Mouse (Mus musculus) lung, adult 2 months (tissue): ENCODE results near the gene Cwc25. TPM values are rescaled to one million over a fixed set of nuclear protein-coding genes. Genes with fewer than 3 reads are reported as not detected.

ENCODE experiments used
- DNase-seq: peaks from one replicate; pipeline ENCODE4 v3.0.0; 2022
- H3K4me1 ChIP-seq: fragments of 200-500 bp; 2 replicates; pipeline ENCODE4 v1.6.1; 2011; ENCODE audit warnings: low read length; ENCODE audit not compliant: control insufficient read depth, insufficient read depth
- H3K4me3 ChIP-seq: fragments of 200-500 bp; replicated peaks from 2 replicates; pipeline ENCODE3; 2011; ENCODE audit warnings: low read depth, mild to moderate bottlenecking, control low read depth, low read length; ENCODE audit errors: extremely low read depth
- CTCF ChIP-seq: fragments of 200-500 bp; IDR thresholded peaks from 2 replicates; pipeline ENCODE4 v1.5.1; 2011; ENCODE audit warnings: mild to moderate bottlenecking, low read length, control low read depth; ENCODE audit not compliant: insufficient read depth
- POLR2A ChIP-seq: fragments of 200-500 bp; IDR thresholded peaks from 2 replicates; pipeline ENCODE4 v1.6.1; 2011; ENCODE audit warnings: low read depth, mild to moderate bottlenecking, control low read depth, low read length, borderline replicate concordance; ENCODE audit errors: extremely low read depth
- WGBS: fragments of 180-500 bp; shearing (Covaris S2); methylation state at CpG from one replicate; pipeline ENCODE4 v1.1.7; 2018; 5-methylcytosine and 5-hydroxymethylcytosine counted together
- polyA plus RNA-seq: library from polyadenylated mRNA; depleted of rRNA; stranded (reverse); fragments of >200 nt; gene quantifications from 2 replicates; pipeline ENCODE4 v1.2.3, GENCODE M21; 2012

Gene Cwc25
- polyA plus RNA-seq, 1 experiment = 11.6 TPM

GRCm38 (mm10) chr11:97748496-97748895, 17.9 kb downstream of the Cwc25 start:
- Histone ChIP-seq H3K4me1 (peaks cover 4% of the 10 kb centered on the region), H3K4me3 (no peak overlapping the region)
- WGBS = 82% methylated on average over 5 of the region's 5 CpGs
- no peak for TF ChIP-seq CTCF
- no peak for TF ChIP-seq POLR2A
- DNase-seq = no peak

- TF ChIP-seq CTCF = no peak
- no peak for TF ChIP-seq POLR2A
- 75% methylated on average over 8 of the region's 8 CpGs for WGBS
- Histone ChIP-seq H3K4me1 (peaks cover 5% of the 10 kb centered on the region), H3K4me3 (no peak overlapping the region)
- no peak for DNase-seq
Measured at GRCm38 (mm10) chr11:97747773-97748172, 18.6 kb downstream of the Cwc25 start.

- no peak for TF ChIP-seq POLR2A
- WGBS = 6% methylated on average over 13 of the region's 13 CpGs
- DNase-seq = no peak
- Histone ChIP-seq H3K4me3 (peak overlapping the region; percentile 53), H3K4me1 (peaks cover 5% of the 10 kb centered on the region)
Measured at GRCm38 (mm10) chr11:97745331-97745721, 21.0 kb downstream of the Cwc25 start.

GRCm38 (mm10) chr11:97744718-97745330, 21.5 kb downstream of the Cwc25 start:
- H3K4me1 ChIP-seq = peaks cover 10% of the 10 kb centered on the region
- H3K4me3 ChIP-seq = peak overlapping the region; percentile 93
- 0 out of 2 replicates have a peak, but pooled peaks have one; percentile 26 for TF ChIP-seq POLR2A
- no peak for TF ChIP-seq CTCF
- DNase-seq = peak; percentile 99
- under 1% methylated on average over 48 of the region's 57 CpGs for WGBS

- Histone ChIP-seq H3K4me3 (peak within 1 kb of the TSS; percentile 93), H3K4me1 (peaks cover 10% of the 10 kb centered on the region)
- WGBS = under 1% methylated on average over 62 of the region's 63 CpGs
- no peak for DNase-seq
- peak; percentile 7; the same call in 1 of the 2 replicates for TF ChIP-seq POLR2A
- no peak for TF ChIP-seq CTCF
Measured at GRCm38 (mm10) chr11:97744063-97744717, 22.2 kb downstream of the Cwc25 start, which contains the start of gene Pip4k2b. Gene Pip4k2b, minus strand, starts transcription at chr11:97744704.

GRCm38 (mm10) chr11:97743423-97743822, 22.9 kb downstream of the Cwc25 start:
- 7% methylated on average over 9 of the region's 9 CpGs for WGBS
- no peak for TF ChIP-seq CTCF
- no peak for TF ChIP-seq POLR2A
- Histone ChIP-seq H3K4me3 (peak overlapping the region; percentile 93), H3K4me1 (peaks cover 10% of the 10 kb centered on the region)
- DNase-seq = peak; percentile 12

- no peak overlapping the region for H3K4me3 ChIP-seq
- no peak for DNase-seq
- 80% methylated on average over 9 of the region's 9 CpGs for WGBS
- TF ChIP-seq POLR2A = no peak
- TF ChIP-seq CTCF = no peak
- peaks cover 10% of the 10 kb centered on the region for H3K4me1 ChIP-seq
Measured at GRCm38 (mm10) chr11:97742591-97742990, 23.8 kb downstream of the Cwc25 start.

GRCm38 (mm10) chr11:97742157-97742556, 24.2 kb downstream of the Cwc25 start:
- peaks cover 10% of the 10 kb centered on the region for H3K4me1 ChIP-seq
- no peak overlapping the region for H3K4me3 ChIP-seq
- no peak for TF ChIP-seq POLR2A
- no peak for TF ChIP-seq CTCF
- WGBS = 81% methylated on average over 5 of the region's 5 CpGs
- DNase-seq = no peak

- H3K4me1 ChIP-seq = peaks cover 10% of the 10 kb centered on the region
- 27% methylated on average over 7 of the region's 7 CpGs for WGBS
- TF ChIP-seq CTCF = no peak
- TF ChIP-seq POLR2A = no peak
- DNase-seq = no peak
- peak overlapping the region; percentile 20 for H3K4me3 ChIP-seq
Measured at GRCm38 (mm10) chr11:97740190-97740589, 26.2 kb downstream of the Cwc25 start.

- 96% methylated on average over 3 of the region's 3 CpGs for WGBS
- DNase-seq = no peak
- Histone ChIP-seq H3K4me1 (peaks cover 10% of the 10 kb centered on the region), H3K4me3 (no peak overlapping the region)
- TF ChIP-seq CTCF (peak; percentile 10; the same call in 1 of the 2 replicates), POLR2A (no peak)
Measured at GRCm38 (mm10) chr11:97739155-97739554, 27.2 kb downstream of the Cwc25 start.
